Mouse (Mus musculus): ENCODE results near the gene Hnrnpdl. TPM values are rescaled to one million over a fixed set of nuclear protein-coding genes. Genes with fewer than 3 reads are reported as not detected.

Hnrnpdl gene
- 543 TPM in 1 of 2 replicates, not detected in the other for polyA plus RNA-seq (2012; ENCODE audit: insufficient read depth, insufficient read length, low replicate concordance, missing spikeins)

DNA sequence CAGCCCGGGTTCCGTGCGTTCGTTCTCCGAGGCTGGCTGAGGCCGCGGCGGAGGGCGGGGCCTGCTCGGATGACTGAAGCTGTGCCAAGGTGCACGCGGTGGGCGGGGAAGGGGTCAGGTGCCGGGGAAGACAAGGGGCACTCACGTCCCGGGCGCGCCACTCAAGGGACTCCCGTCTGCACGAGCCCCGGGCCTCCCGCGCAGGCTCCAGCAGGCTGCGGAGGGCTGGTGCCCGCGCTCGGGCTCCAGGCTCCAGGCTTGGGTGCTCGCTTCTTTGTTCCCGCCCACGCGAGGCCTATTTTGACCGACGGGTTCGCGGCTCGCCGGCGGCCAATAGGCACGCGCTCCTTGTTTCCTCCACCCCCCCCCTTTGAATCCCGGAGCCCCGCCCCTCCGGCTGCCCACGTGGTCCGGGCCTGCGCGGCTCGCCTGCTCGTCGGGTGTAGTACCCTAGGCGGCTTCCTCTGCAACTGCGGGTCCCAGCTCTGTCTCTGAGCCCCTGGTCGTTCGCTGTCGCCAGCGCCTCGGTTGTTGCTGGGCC lies at the start of gene Hnrnpdl, which contains the start of gene Enoph1:
TSS of gene Hnrnpdl (minus strand) at position 63 of the 541 bp plus-strand sequence.
TSS of gene Enoph1 (plus strand) at position 384 of the 541 bp plus-strand sequence.
- TF ChIP-seq POLR2A (IDR thresholded peaks at IDR 0.05; ENCODE audit: insufficient read depth, low read depth, low read length) (peak; percentile 82), CTCF (IDR thresholded peaks at IDR 0.05; ENCODE audit: insufficient read depth, low read depth, low read length) (no peak)
- Histone ChIP-seq H3K4me1 (ENCODE audit: control insufficient read depth, insufficient read depth, low read length) (peaks cover 13% of the 10 kb centered on the region), H3K4me3 (ENCODE audit: insufficient read depth, low read depth, low read length) (peak within 1 kb of the TSS; percentile 88), H3K27ac (ENCODE audit: insufficient read depth, low read depth, low read length) (peak within 1 kb of the TSS; percentile 99)
- under 1% methylated on average over 57 of the region's 57 CpGs for WGBS

DNA sequence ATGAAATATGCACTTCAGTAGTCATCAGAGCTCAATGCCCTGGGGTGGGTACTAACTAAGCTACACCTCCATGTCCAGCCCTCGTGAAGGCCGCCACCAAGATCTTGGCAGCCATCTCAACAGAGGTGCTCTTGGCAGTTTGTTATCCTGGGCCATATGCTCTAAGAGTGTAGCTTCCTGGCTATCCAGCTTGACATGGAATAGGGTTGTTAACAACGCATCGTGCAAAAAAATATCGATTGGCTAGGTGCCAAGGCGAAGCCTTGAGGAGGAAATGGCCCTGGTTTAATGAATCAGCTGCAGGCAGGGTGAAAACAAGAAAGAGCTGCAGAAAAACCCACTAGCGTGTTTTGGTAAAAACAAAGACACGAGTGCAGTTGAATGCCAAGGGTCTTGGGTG lies 45.6 kb upstream of the Hnrnpdl start:
- TF ChIP-seq POLR2A (IDR thresholded peaks at IDR 0.05; ENCODE audit: insufficient read depth, low read depth, low read length) (no peak), CTCF (IDR thresholded peaks at IDR 0.05; ENCODE audit: insufficient read depth, low read depth, low read length) (no peak)
- Histone ChIP-seq H3K4me1 (ENCODE audit: control insufficient read depth, insufficient read depth, low read length) (no peaks in the 10 kb centered on the region), H3K4me3 (ENCODE audit: insufficient read depth, low read depth, low read length) (no peak overlapping the region), H3K27ac (ENCODE audit: insufficient read depth, low read depth, low read length) (no peak overlapping the region)
- WGBS, result 52% methylated on average over 8 of the region's 8 CpGs

DNA sequence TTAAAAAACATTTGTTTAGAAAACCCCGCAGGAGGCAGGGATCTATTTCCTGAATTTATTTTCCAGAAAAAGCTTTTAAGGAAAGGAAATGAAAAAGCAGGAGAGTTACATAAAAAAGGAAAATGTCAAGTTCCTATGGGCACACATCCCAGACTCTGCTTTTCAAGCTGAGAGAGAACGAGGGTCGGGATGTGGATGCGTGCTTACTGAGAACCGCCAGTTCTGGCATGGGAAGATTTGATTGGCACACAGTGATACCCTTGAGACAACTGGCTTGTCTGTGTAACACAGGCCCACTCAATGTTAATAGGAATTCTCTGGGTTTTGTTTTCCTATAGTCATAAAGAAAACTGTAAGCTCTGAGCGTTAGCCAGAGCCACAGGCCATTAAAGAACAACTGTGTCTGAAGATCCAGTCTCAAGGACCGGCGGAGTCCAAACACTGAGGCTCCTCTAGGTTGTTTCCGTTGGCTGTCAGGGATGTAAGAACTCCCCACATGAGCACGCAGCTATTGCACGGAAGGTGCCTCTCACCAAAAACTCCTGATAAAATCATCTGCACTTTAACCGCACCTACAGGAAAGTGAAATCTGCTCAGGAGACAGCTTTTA lies 44.6 kb upstream of the Hnrnpdl start:
- TF ChIP-seq CTCF (IDR thresholded peaks at IDR 0.05; ENCODE audit: insufficient read depth, low read depth, low read length) (no peak), POLR2A (IDR thresholded peaks at IDR 0.05; ENCODE audit: insufficient read depth, low read depth, low read length) (no peak)
- peaks cover 5% of the 10 kb centered on the region; the same call in 1 of the 2 replicates for H3K4me1 ChIP-seq (ENCODE audit: control insufficient read depth, insufficient read depth, low read length)
- no peak overlapping the region for H3K27ac ChIP-seq (ENCODE audit: insufficient read depth, low read depth, low read length)
- 52% methylated on average over 12 of the region's 12 CpGs for WGBS
- no peak overlapping the region for H3K4me3 ChIP-seq (ENCODE audit: insufficient read depth, low read depth, low read length)

DNA sequence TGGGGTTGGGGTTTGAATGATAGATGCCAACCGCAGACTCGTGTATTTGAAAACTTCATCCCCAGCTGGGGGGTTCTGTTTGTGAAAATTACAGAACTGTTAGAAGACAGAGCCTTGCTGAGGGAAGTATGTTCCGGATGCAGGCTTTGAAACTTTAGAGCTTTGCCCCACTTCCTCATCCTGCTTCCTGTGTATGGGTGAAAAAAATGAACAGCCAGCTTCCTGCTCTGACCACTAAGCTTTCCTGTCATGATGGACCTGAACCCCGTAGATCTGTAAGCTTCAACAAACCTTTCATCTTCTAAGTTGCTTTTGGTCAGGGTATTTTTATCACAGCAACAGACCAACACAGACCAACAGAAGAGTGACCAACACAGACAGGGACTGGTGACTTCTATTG lies 42.5 kb upstream of the Hnrnpdl start:
- Histone ChIP-seq H3K4me3 (ENCODE audit: insufficient read depth, low read depth, low read length) (no peak overlapping the region), H3K27ac (ENCODE audit: insufficient read depth, low read depth, low read length) (no peak overlapping the region), H3K4me1 (ENCODE audit: control insufficient read depth, insufficient read depth, low read length) (peaks cover 9% of the 10 kb centered on the region; the same call in 1 of the 2 replicates)
- TF ChIP-seq CTCF (IDR thresholded peaks at IDR 0.05; ENCODE audit: insufficient read depth, low read depth, low read length) (no peak), POLR2A (IDR thresholded peaks at IDR 0.05; ENCODE audit: insufficient read depth, low read depth, low read length) (no peak)
- WGBS, result 91% methylated on average over 4 of the region's 4 CpGs

DNA sequence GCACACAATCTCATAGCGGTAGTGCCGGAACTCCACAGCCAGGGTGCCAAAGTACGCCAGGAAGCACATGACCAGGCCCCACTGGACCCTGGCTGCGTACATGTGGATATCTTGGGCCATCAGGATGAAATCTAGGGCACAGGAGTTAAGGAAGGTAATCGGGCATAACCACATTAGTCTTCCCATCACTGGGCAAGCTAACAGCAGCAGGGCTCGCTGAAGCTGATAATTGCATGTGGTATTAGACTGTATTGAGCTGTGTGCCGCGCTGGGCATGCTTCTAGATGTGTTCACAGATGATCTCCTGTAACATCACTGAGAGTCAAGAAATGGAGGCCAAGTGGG lies 40.4 kb upstream of the Hnrnpdl start:
- TF ChIP-seq POLR2A (IDR thresholded peaks at IDR 0.05; ENCODE audit: insufficient read depth, low read depth, low read length) (no peak), CTCF (IDR thresholded peaks at IDR 0.05; ENCODE audit: insufficient read depth, low read depth, low read length) (no peak)
- Histone ChIP-seq H3K4me1 (ENCODE audit: control insufficient read depth, insufficient read depth, low read length) (peaks cover 9% of the 10 kb centered on the region; the same call in 1 of the 2 replicates), H3K4me3 (ENCODE audit: insufficient read depth, low read depth, low read length) (no peak overlapping the region), H3K27ac (ENCODE audit: insufficient read depth, low read depth, low read length) (no peak overlapping the region)
- 89% methylated on average over 8 of the region's 8 CpGs for WGBS

DNA sequence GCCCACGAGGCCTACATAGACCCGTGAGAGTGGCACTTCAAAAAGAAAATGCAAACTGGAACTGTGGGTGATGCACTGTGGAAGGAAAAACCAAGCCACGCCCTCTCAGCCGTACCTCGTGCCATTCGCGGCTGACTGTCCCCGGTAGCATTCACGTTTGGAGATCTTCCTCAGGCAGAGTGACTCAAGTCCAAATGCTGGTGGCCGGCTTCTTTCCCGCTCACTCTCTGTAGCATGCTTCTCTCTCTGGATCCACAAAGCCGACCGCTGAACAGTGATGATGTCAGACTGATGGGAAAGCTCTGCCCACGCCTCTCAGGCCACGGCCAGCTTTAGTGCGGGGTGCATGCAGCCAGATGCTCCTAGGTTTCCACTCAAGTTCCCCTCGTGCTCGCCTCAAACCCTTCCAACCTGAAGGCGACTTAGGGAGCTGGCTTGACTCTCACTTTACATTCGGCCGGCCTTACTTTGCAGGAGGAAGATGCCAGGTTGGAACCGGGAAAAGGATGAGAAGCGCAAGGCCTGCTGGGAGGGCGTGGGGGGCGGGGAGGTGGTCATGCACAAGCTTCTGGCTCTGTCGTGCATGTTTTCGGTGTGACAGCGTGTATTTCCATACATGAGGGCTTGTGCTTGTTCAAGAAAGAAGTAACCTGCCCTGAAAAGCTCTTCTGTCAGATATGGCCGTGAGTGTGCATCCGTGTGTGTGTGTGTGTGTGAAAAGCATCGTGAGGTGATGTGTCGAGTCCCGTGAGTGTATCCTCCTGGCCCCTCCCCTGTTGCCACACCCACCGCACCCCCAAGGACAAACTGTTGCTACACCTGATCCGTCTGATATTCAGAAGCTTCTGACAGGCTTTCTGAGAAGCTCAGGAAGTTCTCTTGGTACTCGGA lies 39.8 kb upstream of the Hnrnpdl start:
- TF ChIP-seq POLR2A (IDR thresholded peaks at IDR 0.05; ENCODE audit: insufficient read depth, low read depth, low read length) (no peak), CTCF (IDR thresholded peaks at IDR 0.05; ENCODE audit: insufficient read depth, low read depth, low read length) (no peak)
- Histone ChIP-seq H3K4me1 (ENCODE audit: control insufficient read depth, insufficient read depth, low read length) (peaks cover 9% of the 10 kb centered on the region; the same call in 1 of the 2 replicates), H3K27ac (ENCODE audit: insufficient read depth, low read depth, low read length) (no peak overlapping the region), H3K4me3 (ENCODE audit: insufficient read depth, low read depth, low read length) (peak overlapping the region; percentile 16)
- WGBS, result 52% methylated on average over 36 of the region's 36 CpGs

DNA sequence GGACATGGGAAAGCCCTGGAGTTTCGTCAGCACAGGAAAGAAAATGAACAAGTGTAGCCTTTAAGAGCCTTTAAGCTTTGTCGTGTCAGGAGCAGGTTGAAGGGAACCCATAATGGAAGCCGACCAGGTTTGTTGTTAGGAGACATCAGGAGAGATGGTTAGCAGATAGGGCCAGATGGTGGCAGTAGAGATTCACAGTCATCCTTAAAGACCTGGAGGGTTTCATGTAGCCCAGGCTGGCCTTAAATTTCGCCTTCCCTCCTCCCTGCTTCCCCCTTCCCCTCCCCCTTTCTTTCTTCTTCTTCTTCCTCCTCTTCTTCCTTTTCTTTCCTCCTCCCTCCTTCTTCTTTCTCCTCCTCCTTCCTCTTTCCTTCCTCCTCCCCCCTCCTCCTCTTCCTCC lies 35.1 kb upstream of the Hnrnpdl start:
- peaks cover 9% of the 10 kb centered on the region; the same call in 1 of the 2 replicates for H3K4me1 ChIP-seq (ENCODE audit: control insufficient read depth, insufficient read depth, low read length)
- TF ChIP-seq POLR2A (IDR thresholded peaks at IDR 0.05; ENCODE audit: insufficient read depth, low read depth, low read length) (no peak), CTCF (IDR thresholded peaks at IDR 0.05; ENCODE audit: insufficient read depth, low read depth, low read length) (no peak)
- H3K27ac ChIP-seq (ENCODE audit: insufficient read depth, low read depth, low read length), result no peak overlapping the region
- 64% methylated on average over 4 of the region's 4 CpGs for WGBS
- H3K4me3 ChIP-seq (ENCODE audit: insufficient read depth, low read depth, low read length), result no peak overlapping the region

DNA sequence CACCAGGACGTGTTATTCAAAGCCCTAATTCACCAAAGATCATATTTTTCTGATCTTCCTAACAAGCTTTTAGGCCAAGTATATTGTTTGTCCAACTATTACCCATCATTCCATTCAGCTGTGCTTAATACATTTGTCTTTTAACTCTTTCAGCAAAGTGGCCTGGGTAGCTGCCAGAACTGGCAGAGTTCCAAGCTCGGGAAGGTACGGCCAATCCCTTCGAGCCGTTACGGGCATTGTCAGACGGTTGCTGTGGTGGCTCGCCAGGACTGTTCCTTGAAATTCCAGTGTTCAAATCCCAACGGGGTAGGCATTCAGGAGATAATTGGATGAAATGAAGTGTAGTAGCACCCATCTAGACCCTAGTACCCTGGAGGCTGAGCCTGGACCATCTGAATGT lies 33.1 kb upstream of the Hnrnpdl start:
- Histone ChIP-seq H3K4me3 (ENCODE audit: insufficient read depth, low read depth, low read length) (no peak overlapping the region), H3K4me1 (ENCODE audit: control insufficient read depth, insufficient read depth, low read length) (0 out of 2 replicates have a peak, but pooled peaks cover 2% of the 10 kb centered on the region), H3K27ac (ENCODE audit: insufficient read depth, low read depth, low read length) (no peak overlapping the region)
- TF ChIP-seq CTCF (IDR thresholded peaks at IDR 0.05; ENCODE audit: insufficient read depth, low read depth, low read length) (no peak), POLR2A (IDR thresholded peaks at IDR 0.05; ENCODE audit: insufficient read depth, low read depth, low read length) (no peak)
- whole genome bisulfite sequencing, result 67% methylated on average over 9 of the region's 9 CpGs

Data from olfactory bulb, adult 2 months (tissue).